Mouse (Mus musculus): ENCODE results near the gene Gm45233.
"Not testable (repeated sequence)": the region's sequence is repeated elsewhere in the genome, so short reads cannot be mapped to it uniquely, and the experiment has no call there.

Gene Gm45233

GRCm38 (mm10) chr7:43443917-43444293 is at the start of gene Gm45233, which contains the start of gene Etfb:
Gene Gm45233, plus strand, starts transcription at chr7:43444128.
Gene Etfb, plus strand, starts transcription at chr7:43444083.
- peak; percentile 98 for DNase-seq

- DNase-seq: no peak
Measured at GRCm38 (mm10) chr7:43399501-43399900, 44.4 kb upstream of the Gm45233 start.

- DNase-seq: no peak
Measured at GRCm38 (mm10) chr7:43402718-43403117, 41.2 kb upstream of the Gm45233 start.

- no peak for DNase-seq
Measured at GRCm38 (mm10) chr7:43407573-43407972, 36.4 kb upstream of the Gm45233 start.

GRCm38 (mm10) chr7:43408131-43408553 is 35.8 kb upstream of the Gm45233 start, which contains the start of gene Siglecg:
Gene Siglecg, plus strand, starts transcription at chr7:43408204.
- no peak for DNase-seq

- no peak for DNase-seq
Measured at GRCm38 (mm10) chr7:43409084-43409483, 34.8 kb upstream of the Gm45233 start.

- not testable (repeated sequence) for DNase-seq
Measured at GRCm38 (mm10) chr7:43411724-43412123, 32.2 kb upstream of the Gm45233 start.

GRCm38 (mm10) chr7:43417298-43417697 is 26.6 kb upstream of the Gm45233 start:
- no peak for DNase-seq

- peak; percentile 92 for DNase-seq
Measured at GRCm38 (mm10) chr7:43422995-43423617, 20.8 kb upstream of the Gm45233 start.

- no peak for DNase-seq
Measured at GRCm38 (mm10) chr7:43423991-43424625, 19.8 kb upstream of the Gm45233 start.

GRCm38 (mm10) chr7:43427406-43427805 is 16.5 kb upstream of the Gm45233 start, which contains the start of gene Lim2:
Gene Lim2, plus strand, starts transcription at chr7:43427670.
- DNase-seq: no peak

- DNase-seq: no peak
Measured at GRCm38 (mm10) chr7:43429500-43429899, 14.4 kb upstream of the Gm45233 start.

GRCm38 (mm10) chr7:43432891-43433290 is 11.0 kb upstream of the Gm45233 start:
- no peak for DNase-seq

GRCm38 (mm10) chr7:43434676-43435075 is 9.3 kb upstream of the Gm45233 start:
- no peak for DNase-seq

GRCm38 (mm10) chr7:43436341-43437255 is 7.3 kb upstream of the Gm45233 start, which contains the start of gene Nkg7:
Gene Nkg7, plus strand, starts transcription at chr7:43437073.
- DNase-seq: no peak

GRCm38 (mm10) chr7:43438611-43439010 is 5.3 kb upstream of the Gm45233 start:
- no peak for DNase-seq

GRCm38 (mm10) chr7:43440482-43440881 is 3.4 kb upstream of the Gm45233 start, which contains the start of gene Cldnd2:
Gene Cldnd2, plus strand, starts transcription at chr7:43440782.
- DNase-seq: no peak

GRCm38 (mm10) chr7:43441071-43441470 is 2.9 kb upstream of the Gm45233 start:
- DNase-seq: no peak

- peak; percentile 24 for DNase-seq
Measured at GRCm38 (mm10) chr7:43442684-43443083, 1.2 kb upstream of the Gm45233 start.

GRCm38 (mm10) chr7:43443126-43443916 is 607 bp upstream of the Gm45233 start:
- peak; percentile 93 for DNase-seq

GRCm38 (mm10) chr7:43447801-43448200 is 3.9 kb downstream of the Gm45233 start:
- DNase-seq: peak; percentile 30

- peak; percentile 45 for DNase-seq
Measured at GRCm38 (mm10) chr7:43448246-43448645, 4.3 kb downstream of the Gm45233 start.

Measured in lung, postnatal 36 days (tissue).